Mouse (Mus musculus) thymus, postnatal 0 days (tissue): ENCODE results near the gene Ttll4. TPM values are rescaled to one million over a fixed set of nuclear protein-coding genes. Genes with fewer than 3 reads are reported as not detected.

Source experiments
- DNase-seq: peaks from one replicate; pipeline ENCODE4 v3.0.0-alpha.2; 2015; ENCODE audit warnings: low spot score
- polyA plus RNA-seq: library from polyadenylated mRNA; unstranded; fragments of >200 nt; fragmentation: Nextera tagmentation; extraction: Ambion mirVana; gene quantifications from 2 replicates; pipeline ENCODE4 v1.2.1, GENCODE M21; 2015

The Ttll4 gene
- polyA plus RNA-seq, 1 experiment from 2014 or later, result 8.9 TPM

DNA sequence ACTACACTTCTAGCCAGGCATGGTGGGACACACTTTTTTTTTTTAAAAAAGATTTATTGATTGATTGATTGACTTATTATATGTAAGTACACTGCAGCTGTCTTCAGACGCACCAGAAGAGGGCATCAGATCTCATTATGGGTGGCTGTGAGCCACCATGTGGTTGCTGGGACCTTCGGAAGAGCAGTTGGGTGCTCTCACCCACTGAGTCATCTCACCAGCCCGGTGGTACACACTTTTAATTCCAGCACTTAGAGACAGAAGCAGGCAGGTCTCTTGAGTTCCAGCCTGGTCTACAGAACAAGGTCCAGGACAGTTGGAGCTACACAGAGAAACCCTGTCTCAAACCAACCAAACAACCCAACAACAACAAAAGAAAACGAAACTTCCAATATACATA, 50.5 kb downstream of the Ttll4 start:
- no peak for DNase-seq

DNA sequence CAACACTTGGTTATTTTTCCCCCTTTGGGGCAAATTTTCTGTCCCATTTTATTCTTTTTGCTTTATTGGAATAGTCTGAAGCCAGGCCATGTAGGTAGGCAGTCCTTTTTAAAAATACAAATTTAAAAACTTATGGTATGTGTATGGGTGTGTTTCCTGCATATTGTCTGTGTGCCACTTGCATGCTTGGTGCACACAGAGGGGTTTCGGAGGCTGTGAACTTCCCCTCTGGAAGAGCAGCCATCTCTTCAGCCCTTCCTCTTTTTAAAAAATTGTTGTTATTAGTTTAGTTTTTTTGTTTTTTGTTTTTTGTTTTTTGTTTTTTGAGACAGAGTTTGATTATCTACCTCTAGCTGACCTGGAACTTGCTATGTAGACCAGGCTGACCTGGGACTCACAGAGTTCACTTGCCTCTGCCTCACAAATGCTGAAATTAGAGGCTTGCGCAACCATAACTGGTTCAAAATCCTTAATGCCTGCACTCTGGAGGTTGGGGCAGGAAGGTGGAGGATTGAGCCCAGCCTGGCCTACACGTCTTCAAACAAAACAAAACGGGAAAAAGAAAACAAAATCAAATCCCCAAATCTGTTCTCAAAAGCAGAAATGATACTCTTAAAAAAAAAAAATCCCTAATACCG, 51.0 kb downstream of the Ttll4 start:
- DNase-seq, result no peak

DNA sequence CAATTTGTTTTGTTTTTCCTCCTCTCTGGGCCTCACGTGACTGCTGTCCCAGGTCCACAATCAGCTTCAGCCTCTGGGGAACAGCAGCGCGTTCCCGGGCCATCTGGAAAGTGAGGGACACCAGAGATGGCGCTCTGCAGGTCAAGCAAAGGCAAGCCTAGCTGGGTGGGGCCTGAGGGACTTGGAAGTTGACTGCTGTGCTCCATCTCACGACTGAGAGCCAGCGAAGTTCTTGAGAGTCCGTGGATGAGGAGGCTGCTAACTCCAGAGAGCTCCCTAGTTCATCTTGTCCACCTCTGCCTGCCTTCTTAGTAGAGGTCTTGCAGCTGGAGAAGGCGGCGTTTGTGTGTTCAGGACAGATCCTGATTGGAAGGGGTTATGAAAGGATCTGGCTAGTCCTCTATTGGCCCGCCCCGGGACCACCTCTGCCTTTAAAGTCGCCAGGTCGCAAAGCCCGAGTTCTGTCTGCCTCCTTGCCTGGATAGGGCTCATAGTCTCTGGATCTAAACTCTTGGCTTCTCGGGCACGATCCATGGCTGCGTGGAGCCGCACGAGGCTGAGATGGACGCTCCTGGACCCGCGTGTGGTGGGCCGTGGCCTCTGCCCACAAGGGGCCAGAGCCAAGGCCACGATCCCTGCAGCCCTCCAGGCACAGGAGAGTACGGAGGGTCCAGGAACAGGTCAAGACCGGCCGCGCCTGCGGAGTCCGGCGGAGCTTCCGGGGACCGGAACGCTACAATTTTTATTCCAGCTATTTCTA, 51.7 kb downstream of the Ttll4 start, which contains the start of gene Cyp27a1:
Gene Cyp27a1, plus strand, starts transcription at position 476 of the 760 bp plus-strand sequence.
- no peak for DNase-seq

DNA sequence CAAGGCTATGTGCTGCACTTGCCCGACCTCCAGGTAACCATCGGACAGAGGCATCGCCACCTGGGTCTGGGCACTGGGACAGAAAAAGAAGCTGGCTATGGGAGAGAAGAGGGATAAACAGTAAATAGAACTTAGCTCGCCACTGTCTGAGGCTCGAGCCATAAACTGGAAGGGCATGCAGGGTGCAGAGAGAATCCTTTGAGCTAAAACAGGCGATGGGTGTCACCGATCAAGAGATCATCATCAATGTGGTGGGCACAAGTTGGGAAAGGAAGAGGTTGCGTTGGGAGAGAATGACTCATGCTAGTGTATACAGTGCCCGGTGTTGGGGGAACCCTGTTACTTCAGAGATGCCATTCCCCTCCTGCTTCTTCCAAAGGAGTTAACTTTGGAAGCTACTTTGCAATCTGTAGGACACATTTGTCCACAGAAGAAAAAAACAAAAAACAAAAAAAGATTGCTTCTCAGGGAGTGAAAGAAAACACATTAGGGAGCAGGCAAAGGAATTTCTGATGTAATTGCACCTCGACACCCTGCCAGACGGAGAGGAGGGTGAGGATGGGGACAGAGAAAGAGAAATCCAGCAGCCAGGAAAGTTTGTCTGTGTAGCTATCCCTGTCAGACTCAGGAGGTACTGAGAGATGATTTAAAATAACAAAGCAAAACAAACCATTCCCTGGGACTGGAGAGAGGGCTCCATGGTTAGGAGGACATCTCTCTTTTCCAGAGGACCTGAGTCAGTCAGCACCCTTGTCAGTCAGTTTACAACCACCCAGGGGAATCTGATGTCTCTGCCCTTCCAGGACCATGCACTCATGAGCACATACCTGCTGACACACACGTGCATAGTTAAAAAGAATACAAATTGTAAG, 52.5 kb downstream of the Ttll4 start:
- DNase-seq, result no peak

DNA sequence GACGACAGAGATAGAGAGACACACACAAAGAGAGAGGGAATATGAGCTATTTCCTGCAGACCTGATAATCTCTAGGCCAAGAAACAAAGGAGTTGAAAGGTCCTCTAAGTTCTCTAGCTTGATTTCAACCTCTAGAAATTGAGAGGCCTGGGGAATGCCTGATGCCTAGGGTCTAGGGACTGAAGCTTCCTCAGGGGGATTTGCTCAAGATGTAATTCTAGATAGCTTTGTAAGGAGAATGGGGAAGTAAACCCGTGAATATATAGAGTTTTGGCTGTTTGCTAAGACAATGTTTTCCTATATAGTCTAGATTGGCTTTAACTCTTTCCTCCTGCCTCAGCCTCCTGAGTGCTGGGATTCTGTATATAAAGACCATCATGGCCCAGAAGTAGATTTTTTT, 53.4 kb downstream of the Ttll4 start:
- no peak for DNase-seq

DNA sequence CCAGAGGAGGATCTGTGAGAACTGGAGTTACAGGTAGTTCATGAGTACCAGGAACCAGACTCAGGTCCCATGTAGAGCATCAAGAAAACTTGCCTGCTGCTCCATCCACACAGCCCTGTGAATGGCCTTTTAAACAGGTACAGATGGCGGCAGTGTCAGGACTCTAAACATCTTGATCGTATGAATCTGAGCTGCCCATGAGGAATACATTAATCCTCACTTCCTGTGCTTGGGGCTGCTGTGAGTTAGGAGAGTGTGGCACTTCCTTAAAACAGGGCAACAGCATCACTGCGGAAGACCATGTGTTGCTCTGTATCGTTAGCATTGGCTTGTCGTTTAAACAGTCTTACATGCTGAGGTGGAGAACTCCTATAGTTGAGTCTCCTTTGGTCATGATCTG, 53.9 kb downstream of the Ttll4 start:
- no peak for DNase-seq

DNA sequence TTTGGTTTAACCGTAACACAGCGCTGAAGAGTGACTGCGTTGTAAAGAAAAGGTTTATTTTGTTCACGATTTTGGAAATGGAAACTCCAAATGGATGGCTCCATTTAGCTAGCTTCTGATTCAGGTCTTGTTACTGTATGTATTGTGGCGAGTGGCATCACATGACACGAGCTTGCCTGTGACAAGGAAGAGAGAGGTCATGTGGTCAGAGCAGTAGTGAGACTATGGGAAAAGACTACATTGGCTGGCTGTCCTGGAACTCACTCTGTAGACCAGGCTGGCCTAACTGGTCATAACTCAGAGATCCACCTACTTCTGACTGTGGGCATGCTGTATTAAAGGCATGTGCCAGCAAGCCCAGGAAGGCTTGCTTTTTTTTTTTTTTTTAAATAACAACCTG, 54.3 kb downstream of the Ttll4 start:
- no peak for DNase-seq

DNA sequence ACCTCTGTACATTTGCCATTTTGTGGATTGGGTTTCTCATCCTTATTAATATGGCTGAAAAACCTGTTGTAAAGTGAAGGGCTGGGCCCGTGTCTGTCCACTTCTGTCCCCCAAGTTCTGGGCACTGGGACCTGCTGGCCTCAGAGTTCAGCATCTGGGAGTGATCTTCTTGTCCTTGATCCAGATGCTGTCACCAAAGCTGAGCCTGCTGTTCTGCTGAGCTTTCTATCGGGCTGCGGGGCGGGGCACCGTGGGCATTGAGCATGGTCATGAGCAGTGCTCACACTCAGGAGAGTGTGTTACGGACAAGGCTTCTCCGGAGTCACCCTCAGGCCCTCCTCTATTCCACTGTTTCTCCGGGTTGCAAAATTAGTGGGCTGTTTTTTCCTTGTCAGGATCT, 56.6 kb downstream of the Ttll4 start:
- DNase-seq, result no peak

DNA sequence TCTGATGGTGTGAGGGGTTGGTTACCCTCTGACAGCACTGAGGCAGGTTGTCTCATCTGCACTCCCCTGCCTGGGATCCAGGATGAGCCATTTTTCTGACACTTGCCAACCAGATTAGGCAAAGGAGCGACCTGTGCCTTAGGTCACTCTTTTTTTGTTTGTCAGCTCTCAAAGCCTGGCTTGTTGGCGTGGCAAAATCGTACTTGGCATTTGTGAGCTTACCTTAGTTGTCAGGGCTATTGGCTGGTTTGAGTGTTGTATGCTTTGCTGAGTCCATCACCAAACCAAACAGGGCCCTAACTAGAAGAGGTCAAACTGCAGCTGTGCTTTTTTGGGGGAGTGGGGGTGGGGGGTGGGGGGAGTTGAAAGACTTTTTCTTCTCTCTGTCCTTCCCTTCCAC, 57.7 kb downstream of the Ttll4 start:
- DNase-seq, result no peak

DNA sequence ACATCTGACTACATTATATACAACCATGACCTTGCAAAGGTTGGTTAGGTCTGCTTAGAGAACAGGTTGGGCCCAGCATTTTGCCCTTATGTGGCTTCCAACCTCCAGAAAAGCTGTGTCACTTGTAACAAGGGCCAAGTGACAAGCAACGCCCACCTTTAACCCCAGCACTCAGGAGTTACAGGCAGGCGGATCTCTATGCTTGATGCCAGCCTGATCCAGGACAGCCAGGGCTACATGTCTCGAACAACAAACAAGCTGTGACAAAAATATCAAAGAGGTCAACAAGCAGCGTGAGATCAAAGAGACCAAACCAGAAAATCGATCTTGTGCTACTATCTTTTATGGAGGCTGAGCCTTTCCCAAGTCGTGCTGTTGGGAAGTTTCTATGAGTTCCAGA, 60.1 kb downstream of the Ttll4 start:
- DNase-seq, result no peak

DNA sequence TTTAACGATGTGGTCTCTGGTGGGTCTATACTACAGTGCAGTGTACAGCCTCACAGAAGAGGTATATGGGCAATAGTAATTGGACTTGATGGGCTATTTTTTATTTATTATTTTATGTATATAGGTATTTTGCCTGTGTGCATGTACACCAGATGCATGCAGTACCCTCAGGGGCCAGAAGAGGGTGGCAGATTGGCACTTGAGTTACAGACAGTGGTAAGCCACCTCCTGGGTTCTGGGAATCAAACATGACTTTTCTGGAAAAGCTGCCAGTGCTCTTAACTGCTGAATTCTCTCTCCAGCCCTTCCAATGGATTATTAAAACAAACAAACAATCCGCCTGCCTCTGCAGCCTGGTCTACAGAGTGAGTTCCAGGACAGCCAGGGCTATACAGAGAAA, 62.2 kb downstream of the Ttll4 start:
- no peak for DNase-seq

DNA sequence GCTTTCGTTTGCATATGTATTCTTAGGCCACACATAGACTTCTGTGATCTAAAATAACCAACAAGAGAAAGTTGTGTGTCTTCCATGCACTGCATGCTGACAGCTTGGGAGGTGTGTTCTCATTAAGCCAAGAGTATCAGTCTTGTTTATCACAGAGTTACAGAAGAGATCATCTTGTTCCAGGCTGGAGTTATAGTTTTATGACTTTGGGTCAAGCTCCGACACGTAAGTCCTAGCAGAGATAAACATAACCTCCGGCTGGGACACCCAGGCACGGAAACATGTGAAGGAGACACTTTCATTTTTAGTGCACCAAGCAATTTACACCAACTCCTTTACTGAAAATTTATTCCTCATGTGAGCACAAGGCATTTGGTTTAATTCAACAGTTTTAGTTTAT, 64.6 kb downstream of the Ttll4 start:
- DNase-seq, result no peak

DNA sequence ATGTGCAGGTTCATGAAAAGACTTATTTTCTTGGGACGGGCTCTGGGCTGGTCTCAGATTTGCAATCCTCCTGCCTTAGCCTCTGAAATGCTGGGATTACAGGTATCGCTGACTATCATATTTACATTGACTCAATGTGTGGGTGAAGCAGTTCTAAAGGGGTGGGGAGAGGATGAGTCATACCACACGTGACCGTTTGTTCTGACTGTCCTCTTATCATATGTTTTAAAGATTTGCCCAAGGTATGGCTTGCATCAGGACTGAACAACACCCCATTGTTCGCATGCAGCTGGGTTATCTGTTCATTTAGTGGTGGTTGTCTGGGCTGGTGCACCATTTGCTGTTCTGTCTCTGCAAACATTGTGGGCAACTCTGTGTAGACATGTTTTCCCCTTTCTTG, 65.1 kb downstream of the Ttll4 start:
- no peak for DNase-seq

DNA sequence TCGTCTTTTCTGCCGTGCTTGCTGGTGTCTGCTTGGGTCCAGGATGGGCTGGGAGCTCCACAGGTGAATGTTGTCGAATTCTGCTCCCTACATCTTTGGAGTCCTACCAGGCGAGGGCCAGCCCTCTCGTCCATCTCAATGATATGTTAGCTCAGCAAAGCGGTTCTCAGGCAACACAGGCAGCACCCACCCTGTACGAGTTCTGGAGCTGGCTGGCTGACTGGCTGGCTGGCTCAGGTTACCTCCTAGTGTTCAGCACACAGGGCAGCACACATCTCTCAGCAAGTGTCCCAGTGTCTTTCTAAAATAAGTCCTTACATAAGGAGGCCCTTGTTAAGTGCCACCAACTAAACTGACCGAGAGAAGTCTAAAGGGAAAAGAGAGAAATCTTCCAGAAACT, 66.9 kb downstream of the Ttll4 start:
- no peak for DNase-seq

DNA sequence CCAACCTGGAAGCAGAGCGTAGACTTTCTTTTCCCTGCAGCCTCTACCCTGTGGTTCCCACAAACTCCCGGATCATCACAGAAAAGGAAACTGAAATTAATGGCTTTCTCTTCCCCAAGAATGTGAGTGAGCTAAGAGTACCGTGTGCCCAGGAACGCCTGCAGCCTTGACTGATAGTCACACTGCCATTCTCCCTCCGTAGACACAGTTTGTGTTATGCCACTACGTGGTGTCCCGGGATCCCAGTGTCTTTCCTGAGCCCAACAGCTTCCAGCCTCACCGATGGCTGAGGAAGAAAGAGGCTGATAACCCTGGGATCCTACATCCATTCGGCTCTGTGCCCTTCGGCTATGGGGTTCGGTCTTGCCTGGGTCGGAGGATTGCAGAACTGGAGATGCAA, 75.4 kb downstream of the Ttll4 start:
- DNase-seq, result no peak

DNA sequence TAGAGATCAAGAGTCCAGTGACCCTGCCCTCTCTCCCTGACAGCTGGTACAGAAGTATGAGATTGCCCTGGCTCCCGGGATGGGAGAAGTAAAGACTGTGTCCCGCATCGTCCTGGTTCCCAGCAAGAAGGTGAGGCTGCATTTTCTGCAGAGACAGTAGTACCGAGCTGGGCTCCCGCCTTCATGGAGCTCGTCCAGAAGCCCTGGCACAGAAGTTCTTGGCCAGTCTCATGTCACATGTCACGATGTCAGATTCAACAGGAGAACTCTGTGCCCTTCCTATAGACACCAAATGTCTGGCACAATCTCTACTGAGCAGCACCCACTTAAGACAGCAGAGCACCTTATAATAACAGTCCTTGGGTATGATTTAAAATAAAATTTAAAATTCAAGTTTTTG, 76.0 kb downstream of the Ttll4 start:
- DNase-seq, result no peak

DNA sequence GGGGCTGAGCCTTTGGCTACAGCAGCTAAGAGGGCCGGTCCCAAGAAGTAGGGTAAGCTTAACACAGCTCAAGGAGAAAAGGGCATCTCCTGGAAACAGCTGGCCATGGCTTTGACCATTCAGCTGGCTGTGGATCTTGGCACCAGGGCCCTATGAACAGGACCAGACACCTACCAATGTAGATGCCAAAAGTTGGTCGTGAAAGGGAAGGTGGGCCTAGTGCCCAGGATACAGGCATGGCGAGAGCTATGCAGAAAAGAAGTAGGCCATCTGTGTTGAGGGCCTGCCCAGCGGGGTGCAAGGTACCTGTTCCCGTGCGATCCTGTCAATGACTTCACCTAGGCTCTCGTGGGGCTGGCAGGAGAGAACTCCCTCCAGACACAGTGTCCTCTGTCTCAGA, 79.3 kb downstream of the Ttll4 start:
- DNase-seq, result no peak

DNA sequence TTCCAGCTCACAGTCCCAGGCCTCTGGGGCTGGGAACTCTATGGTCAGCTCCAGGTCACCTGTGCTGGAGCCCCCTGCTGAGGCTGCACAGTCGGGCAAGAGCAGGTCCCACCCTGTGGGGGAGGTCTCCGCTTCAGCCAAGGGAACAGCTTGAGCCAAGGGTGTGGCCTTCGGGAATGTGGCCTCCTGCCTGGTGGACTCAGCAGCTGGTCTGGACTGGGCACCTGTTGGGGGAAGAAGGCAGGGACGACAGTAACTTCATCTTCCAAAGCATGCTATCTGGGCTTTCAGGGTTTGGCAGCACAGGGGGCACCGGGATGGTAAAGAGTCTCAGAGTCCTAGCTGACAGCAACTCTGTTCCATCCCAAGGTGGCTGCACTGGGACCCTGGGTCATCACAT, 85.8 kb downstream of the Ttll4 start:
- DNase-seq, result no peak

DNA sequence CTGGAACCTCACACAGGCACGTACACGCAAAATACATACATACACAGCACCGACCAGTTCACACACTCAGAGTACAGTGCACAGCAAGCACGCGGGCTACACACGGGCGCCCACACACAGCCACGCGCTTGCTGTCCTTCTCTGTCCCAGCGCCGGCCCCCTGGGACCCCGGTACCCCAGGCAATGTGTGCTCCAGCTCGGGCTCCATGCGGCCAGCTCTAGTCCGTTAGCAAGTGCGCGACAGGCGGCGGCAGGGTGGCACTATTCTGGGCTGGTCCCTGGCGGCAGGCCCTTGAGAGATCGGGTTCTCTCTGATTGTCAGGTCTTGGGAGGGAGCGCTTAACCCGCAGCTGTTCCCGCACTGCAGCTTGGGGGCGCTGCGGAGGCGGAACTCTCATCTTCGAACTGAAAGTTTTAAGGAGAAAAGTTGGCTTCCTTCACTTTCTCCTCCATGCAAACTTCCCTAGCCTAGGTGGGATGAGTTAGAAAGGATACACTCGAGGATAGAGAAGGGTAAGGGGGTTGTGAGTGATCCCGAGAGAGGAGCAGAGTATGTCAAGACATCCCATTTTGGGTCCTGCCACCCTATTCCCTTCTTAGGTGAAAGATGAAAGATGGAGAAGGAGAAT, 87.2 kb downstream of the Ttll4 start, which contains the start of gene Prkag3:
Gene Prkag3, minus strand, starts transcription at position 579 of the 629 bp plus-strand sequence.
- peak; percentile 61 for DNase-seq

DNA sequence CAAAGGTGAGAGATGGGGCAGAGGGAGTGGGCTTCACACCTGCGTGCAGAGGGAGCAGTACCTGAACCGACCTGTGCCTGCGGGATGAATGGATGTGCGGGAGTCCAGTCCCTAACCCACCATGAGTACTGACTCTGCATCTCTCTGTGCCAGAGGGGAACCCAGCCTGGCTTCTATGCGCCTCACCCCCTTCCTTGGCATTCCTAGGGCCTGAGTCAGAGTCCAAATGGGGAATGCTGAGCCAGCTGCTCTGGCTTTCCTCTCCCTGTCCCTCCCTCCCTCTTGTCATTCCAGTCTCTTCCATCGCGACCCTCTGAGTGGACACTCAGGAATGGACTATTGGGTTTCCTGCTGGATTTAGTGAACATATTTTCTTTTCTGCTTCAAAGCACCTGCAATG, 87.8 kb downstream of the Ttll4 start:
- no peak for DNase-seq

DNA sequence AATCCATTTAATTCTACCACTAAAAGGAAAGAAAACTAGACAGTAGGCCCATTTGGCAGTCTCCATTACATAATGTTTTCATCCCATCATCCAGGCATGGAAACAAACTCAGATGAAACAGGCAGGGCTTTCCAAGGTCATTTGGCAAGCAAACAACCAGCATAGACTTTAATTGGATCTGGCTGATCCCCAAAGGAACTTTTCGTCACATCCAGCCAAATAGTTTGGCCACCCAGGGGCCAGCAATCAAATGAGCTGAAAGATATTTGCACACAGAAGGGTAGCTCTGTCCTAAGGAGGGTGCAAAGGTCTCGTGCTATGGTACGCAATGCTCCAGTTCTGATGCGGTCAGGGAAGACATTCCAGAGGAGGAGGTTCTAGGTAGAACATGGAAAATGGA, 89.1 kb downstream of the Ttll4 start:
- DNase-seq, result no peak

DNA sequence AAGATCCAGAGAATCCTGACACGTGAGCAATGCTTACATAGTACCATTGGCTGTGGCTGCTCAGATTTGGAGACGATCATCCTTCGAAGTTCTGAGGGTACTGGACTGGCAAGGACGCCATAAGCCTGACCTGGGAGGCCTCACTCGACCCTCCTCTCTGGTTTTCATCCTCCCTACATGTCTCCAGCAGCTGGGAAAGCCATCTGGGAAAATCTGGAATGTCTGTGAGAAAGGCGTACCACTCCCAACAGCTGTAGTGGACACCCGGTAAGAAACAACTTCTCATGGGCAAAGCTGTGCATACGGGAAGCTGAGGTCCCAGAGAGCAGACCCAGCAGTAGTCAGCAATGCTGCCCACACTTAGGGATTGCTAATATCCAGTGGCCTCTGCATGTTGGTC, 90.6 kb downstream of the Ttll4 start:
- no peak for DNase-seq
